Mouse (Mus musculus): ENCODE measurements around the gene Rnf186. TPM values are rescaled to one million over a fixed set of nuclear protein-coding genes. Genes with fewer than 3 reads are reported as not detected.

Gene Rnf186
- polyA plus RNA-seq (2016; fragmentation: Nextera tagmentation; extraction: Ambion mirVana): not detected in 2 replicates

- H3K4me1 ChIP-seq: no peaks in the 10 kb centered on the region
- 95% methylated on average over 13 of the region's 13 CpGs for WGBS
- H3K4me3 ChIP-seq (replicated peaks): no peak within 1 kb of the TSS
- H3K9ac ChIP-seq: no peak within 1 kb of the TSS
- H3K36me3 ChIP-seq (replicated peaks): no peaks in the 10 kb centered on the region
- ATAC-seq (ENCODE audit: low FRiP score): no peak
- no peaks in the 10 kb centered on the region for H3K27me3 ChIP-seq
- H3K9me3 ChIP-seq: no peaks in the 10 kb centered on the region
- no peak within 1 kb of the TSS for H3K4me2 ChIP-seq
- no peak within 1 kb of the TSS for H3K27ac ChIP-seq
These were observed at the start of gene Rnf186 for GRCm38 (mm10) chr4:138966866-138967265. Gene Rnf186 (plus strand): TSS chr4:138967112.

GRCm38 (mm10) chr4:138917282-138917681 lies 49.6 kb upstream of the Rnf186 start:
- ATAC-seq (ENCODE audit: low FRiP score): no peak
- Histone ChIP-seq H3K27me3 (peaks cover 3% of the 10 kb centered on the region; the same call in 1 of the 2 replicates), H3K9ac (no peak overlapping the region), H3K4me2 (no peak overlapping the region), H3K4me1 (peaks cover 10% of the 10 kb centered on the region), H3K4me3 (replicated peaks) (no peak overlapping the region), H3K9me3 (0 out of 2 replicates have a peak, but pooled peaks cover 5% of the 10 kb centered on the region), H3K27ac (no peak overlapping the region), H3K36me3 (replicated peaks) (no peaks in the 10 kb centered on the region)
- WGBS: 84% methylated on average over 9 of the region's 9 CpGs

GRCm38 (mm10) chr4:138921254-138922130 lies 45.4 kb upstream of the Rnf186 start:
- peak; percentile 4; the same call in 1 of the 2 replicates for ATAC-seq (ENCODE audit: low FRiP score)
- WGBS: 36% methylated on average over 20 of the region's 20 CpGs
- no peak overlapping the region for H3K9ac ChIP-seq

GRCm38 (mm10) chr4:138922131-138922459 lies 44.8 kb upstream of the Rnf186 start:
- H3K36me3 ChIP-seq (replicated peaks): no peaks in the 10 kb centered on the region
- no peaks in the 10 kb centered on the region for H3K4me1 ChIP-seq
- 0 out of 2 replicates have a peak overlapping the region, but pooled peaks have one; percentile 14 for H3K4me3 ChIP-seq (replicated peaks)
- 2% methylated on average over 11 of the region's 11 CpGs for WGBS
- 0 out of 2 replicates have a peak, but pooled peaks cover 4% of the 10 kb centered on the region for H3K9me3 ChIP-seq
- H3K27me3 ChIP-seq: peaks cover 3% of the 10 kb centered on the region; the same call in 1 of the 2 replicates
- ATAC-seq (ENCODE audit: low FRiP score): peak; percentile 71
- peak overlapping the region; percentile 44 for H3K4me2 ChIP-seq
- H3K27ac ChIP-seq: no peak overlapping the region
- no peak overlapping the region for H3K9ac ChIP-seq

More at GRCm38 (mm10) chr4:138921254-138922130, 45.4 kb upstream of the Rnf186 start:
- Histone ChIP-seq H3K9me3 (0 out of 2 replicates have a peak, but pooled peaks cover 5% of the 10 kb centered on the region), H3K4me3 (replicated peaks) (0 out of 2 replicates have a peak overlapping the region, but pooled peaks have one; percentile 14), H3K4me2 (peak overlapping the region; percentile 44), H3K36me3 (replicated peaks) (no peaks in the 10 kb centered on the region), H3K27me3 (peaks cover 3% of the 10 kb centered on the region; the same call in 1 of the 2 replicates), H3K27ac (no peak overlapping the region), H3K4me1 (no peaks in the 10 kb centered on the region)

- Histone ChIP-seq H3K4me3 (replicated peaks) (no peak overlapping the region), H3K9ac (no peak overlapping the region), H3K9me3 (no peaks in the 10 kb centered on the region), H3K27me3 (peaks cover 3% of the 10 kb centered on the region; the same call in 1 of the 2 replicates), H3K36me3 (replicated peaks) (no peaks in the 10 kb centered on the region), H3K4me2 (no peak overlapping the region), H3K27ac (no peak overlapping the region), H3K4me1 (no peaks in the 10 kb centered on the region)
- ATAC-seq (ENCODE audit: low FRiP score): no peak
- 82% methylated on average over 2 of the region's 2 CpGs for WGBS
These were observed 41.4 kb upstream of the Rnf186 start for GRCm38 (mm10) chr4:138925561-138925960.

GRCm38 (mm10) chr4:138933862-138934261 lies 33.0 kb upstream of the Rnf186 start:
- Histone ChIP-seq H3K4me2 (no peak overlapping the region), H3K4me1 (no peaks in the 10 kb centered on the region), H3K27ac (no peak overlapping the region), H3K9me3 (no peaks in the 10 kb centered on the region), H3K36me3 (replicated peaks) (no peaks in the 10 kb centered on the region), H3K27me3 (no peaks in the 10 kb centered on the region), H3K4me3 (replicated peaks) (no peak overlapping the region), H3K9ac (no peak overlapping the region)
- ATAC-seq (ENCODE audit: low FRiP score): no peak
- 81% methylated on average over 3 of the region's 3 CpGs for WGBS

- ATAC-seq (ENCODE audit: low FRiP score): no peak
- Histone ChIP-seq H3K9me3 (no peaks in the 10 kb centered on the region), H3K4me2 (no peak overlapping the region), H3K27ac (no peak overlapping the region), H3K9ac (no peak overlapping the region), H3K4me3 (replicated peaks) (no peak overlapping the region), H3K4me1 (no peaks in the 10 kb centered on the region), H3K27me3 (no peaks in the 10 kb centered on the region), H3K36me3 (replicated peaks) (no peaks in the 10 kb centered on the region)
- 88% methylated on average over 11 of the region's 11 CpGs for WGBS
These were observed 32.3 kb upstream of the Rnf186 start for GRCm38 (mm10) chr4:138934456-138935145.

GRCm38 (mm10) chr4:138938495-138939269 lies 28.2 kb upstream of the Rnf186 start:
- H3K4me1 ChIP-seq: no peaks in the 10 kb centered on the region; the same call in 1 of the 2 replicates
- no peak overlapping the region for H3K9ac ChIP-seq
- no peak overlapping the region for H3K4me2 ChIP-seq
- H3K27ac ChIP-seq: no peak overlapping the region
- H3K9me3 ChIP-seq: no peaks in the 10 kb centered on the region
- no peak overlapping the region for H3K4me3 ChIP-seq (replicated peaks)
- no peaks in the 10 kb centered on the region for H3K27me3 ChIP-seq
- ATAC-seq (ENCODE audit: low FRiP score): no peak
- no peaks in the 10 kb centered on the region for H3K36me3 ChIP-seq (replicated peaks)
- 80% methylated on average over 10 of the region's 10 CpGs for WGBS

GRCm38 (mm10) chr4:138939481-138939880 lies 27.4 kb upstream of the Rnf186 start:
- H3K27me3 ChIP-seq: no peaks in the 10 kb centered on the region
- no peaks in the 10 kb centered on the region for H3K36me3 ChIP-seq (replicated peaks)
- H3K4me1 ChIP-seq: no peaks in the 10 kb centered on the region; the same call in 1 of the 2 replicates
- H3K9ac ChIP-seq: no peak overlapping the region
- no peak for ATAC-seq (ENCODE audit: low FRiP score)
- no peaks in the 10 kb centered on the region for H3K9me3 ChIP-seq
- WGBS: 75% methylated on average over 4 of the region's 4 CpGs
- H3K4me3 ChIP-seq (replicated peaks): no peak overlapping the region
- no peak overlapping the region for H3K4me2 ChIP-seq
- no peak overlapping the region for H3K27ac ChIP-seq

- 42% methylated on average over 7 of the region's 7 CpGs for WGBS
- Histone ChIP-seq H3K4me1 (no peaks in the 10 kb centered on the region; the same call in 1 of the 2 replicates), H3K4me2 (no peak overlapping the region), H3K27me3 (no peaks in the 10 kb centered on the region), H3K9ac (no peak overlapping the region), H3K27ac (no peak overlapping the region), H3K4me3 (replicated peaks) (no peak overlapping the region), H3K9me3 (no peaks in the 10 kb centered on the region), H3K36me3 (replicated peaks) (no peaks in the 10 kb centered on the region)
- ATAC-seq (ENCODE audit: low FRiP score): no peak
These were observed 25.5 kb upstream of the Rnf186 start for GRCm38 (mm10) chr4:138941401-138941800.

- ATAC-seq (ENCODE audit: low FRiP score): no peak
- no peak overlapping the region for H3K4me3 ChIP-seq (replicated peaks)
- no peaks in the 10 kb centered on the region; the same call in 1 of the 2 replicates for H3K4me1 ChIP-seq
- H3K36me3 ChIP-seq (replicated peaks): no peaks in the 10 kb centered on the region
- H3K9ac ChIP-seq: no peak overlapping the region
- WGBS: 66% methylated on average over 6 of the region's 6 CpGs
- no peak overlapping the region for H3K27ac ChIP-seq
- no peaks in the 10 kb centered on the region for H3K9me3 ChIP-seq
- H3K27me3 ChIP-seq: no peaks in the 10 kb centered on the region
- no peak overlapping the region for H3K4me2 ChIP-seq
These were observed 24.9 kb upstream of the Rnf186 start for GRCm38 (mm10) chr4:138941966-138942365.

- Histone ChIP-seq H3K9ac (no peak overlapping the region), H3K27ac (no peak overlapping the region), H3K4me3 (replicated peaks) (no peak overlapping the region), H3K9me3 (no peaks in the 10 kb centered on the region), H3K36me3 (replicated peaks) (no peaks in the 10 kb centered on the region), H3K4me2 (no peak overlapping the region), H3K27me3 (no peaks in the 10 kb centered on the region), H3K4me1 (no peaks in the 10 kb centered on the region; the same call in 1 of the 2 replicates)
- WGBS: 28% methylated on average over 15 of the region's 15 CpGs
- ATAC-seq (ENCODE audit: low FRiP score): no peak
These were observed 23.2 kb upstream of the Rnf186 start for GRCm38 (mm10) chr4:138943730-138944129.
